Mouse (Mus musculus): Measurements from ENCODE around the gene Herc1.

Herc1 gene

GRCm38 (mm10) chr9:66503879-66504411, 153.7 kb downstream of the Herc1 start:
- no peak for DNase-seq

GRCm38 (mm10) chr9:66504518-66504917, 154.3 kb downstream of the Herc1 start:
- DNase-seq, result no peak

GRCm38 (mm10) chr9:66505141-66505917, 155.1 kb downstream of the Herc1 start:
- DNase-seq, result no peak

- DNase-seq, result no peak
These were observed 155.8 kb downstream of the Herc1 start for GRCm38 (mm10) chr9:66506011-66506410.

- no peak for DNase-seq
These were observed 156.2 kb downstream of the Herc1 start for GRCm38 (mm10) chr9:66506424-66506823.

- DNase-seq, result no peak
These were observed 157.4 kb downstream of the Herc1 start for GRCm38 (mm10) chr9:66507684-66508083.

GRCm38 (mm10) chr9:66508890-66509399, 158.7 kb downstream of the Herc1 start:
- DNase-seq, result no peak

- DNase-seq, result no peak
These were observed 160.1 kb downstream of the Herc1 start for GRCm38 (mm10) chr9:66510351-66510841.

GRCm38 (mm10) chr9:66510944-66511343, 160.7 kb downstream of the Herc1 start:
- peak; percentile 42 for DNase-seq

- peak; percentile 95 for DNase-seq
These were observed 161.5 kb downstream of the Herc1 start for GRCm38 (mm10) chr9:66511580-66512350.

- peak; percentile 92 for DNase-seq
These were observed 162.1 kb downstream of the Herc1 start for GRCm38 (mm10) chr9:66512351-66512671.

- DNase-seq, result peak; percentile 36
These were observed 162.9 kb downstream of the Herc1 start for GRCm38 (mm10) chr9:66513150-66513549.

GRCm38 (mm10) chr9:66513661-66514255, 163.5 kb downstream of the Herc1 start:
- DNase-seq, result no peak

GRCm38 (mm10) chr9:66514256-66514770, 164.1 kb downstream of the Herc1 start, which contains the start of gene Fbxl22:
Gene Fbxl22, minus strand, starts transcription at chr9:66514593.
- peak; percentile 82 for DNase-seq

- DNase-seq, result no peak
These were observed 164.9 kb downstream of the Herc1 start for GRCm38 (mm10) chr9:66515115-66515514.

GRCm38 (mm10) chr9:66515680-66516210, 165.5 kb downstream of the Herc1 start:
- DNase-seq, result no peak

- DNase-seq, result no peak
These were observed 166.2 kb downstream of the Herc1 start for GRCm38 (mm10) chr9:66516296-66516940.

GRCm38 (mm10) chr9:66517746-66518145, 167.5 kb downstream of the Herc1 start:
- no peak for DNase-seq

GRCm38 (mm10) chr9:66518251-66518650, 168.0 kb downstream of the Herc1 start:
- DNase-seq, result no peak

- DNase-seq, result peak; percentile 28
These were observed 168.7 kb downstream of the Herc1 start for GRCm38 (mm10) chr9:66518901-66519300.

- no peak for DNase-seq
These were observed 170.0 kb downstream of the Herc1 start for GRCm38 (mm10) chr9:66520299-66520698.

GRCm38 (mm10) chr9:66521595-66521994, 171.3 kb downstream of the Herc1 start:
- DNase-seq, result no peak

Data from kidney, adult 9 months (tissue).